Mouse (Mus musculus) forebrain, embryonic 11.5 days (tissue): ENCODE measurements around the gene 3110082I17Rik. TPM values are rescaled to one million over a fixed set of nuclear protein-coding genes. Genes with fewer than 3 reads are reported as not detected.

Source experiments
- ATAC-seq: fragments of 200-750 bp; cut with Nextera tagmentation; replicated peaks from 2 replicates; pipeline ENCODE4 v1.8.0; 2017; ENCODE audit warnings: moderate TSS enrichment; ENCODE audit not compliant: low FRiP score
- DNase-seq: peaks from one replicate; pipeline ENCODE4 v3.0.0-alpha.2; 2017; ENCODE audit warnings: low spot score
- H3K27ac ChIP-seq: fragments of 300-500 bp; sonication (generic); 2 replicates; pipeline ENCODE4 v1.5.1; 2014; ENCODE audit warnings: low read depth, low read length
- H3K27me3 ChIP-seq: fragments of 300-500 bp; sonication (generic); 2 replicates; pipeline ENCODE4 v1.6.1; 2014; ENCODE audit warnings: mild to moderate bottlenecking, low read length, mixed read lengths; ENCODE audit not compliant: control insufficient read depth, insufficient read depth
- H3K36me3 ChIP-seq: fragments of 300-500 bp; sonication (generic); 2 replicates; pipeline ENCODE4 v1.6.1; 2014; ENCODE audit warnings: mild to moderate bottlenecking, low read length, moderate library complexity, mixed read lengths; ENCODE audit not compliant: control insufficient read depth, insufficient read depth
- H3K4me1 ChIP-seq: fragments of 300-500 bp; sonication (generic); replicated peaks from 2 replicates; pipeline ENCODE4 v1.6.1; 2014; ENCODE audit warnings: low read length, mixed read lengths; ENCODE audit not compliant: control insufficient read depth, insufficient read depth
- H3K4me2 ChIP-seq: fragments of 300-500 bp; sonication (generic); 2 replicates; pipeline ENCODE4 v1.6.1; 2014; ENCODE audit warnings: low read depth, mild to moderate bottlenecking, low read length, moderate library complexity, mixed read lengths; ENCODE audit not compliant: severe bottlenecking
- H3K4me3 ChIP-seq: fragments of 300-500 bp; sonication (generic); 2 replicates; pipeline ENCODE4 v1.5.1; 2014; ENCODE audit warnings: low read depth, low read length
- H3K9ac ChIP-seq: fragments of 300-500 bp; sonication (generic); 2 replicates; pipeline ENCODE4 v1.6.1; 2014; ENCODE audit warnings: low read length
- H3K9me3 ChIP-seq: fragments of 300-500 bp; sonication (generic); 2 replicates; pipeline ENCODE4 v1.6.1; 2016; ENCODE audit warnings: low read length, mixed read lengths; ENCODE audit not compliant: control insufficient read depth
- WGBS: fragments of 180-500 bp; shearing (Covaris S2); extraction: QIAGEN DNeasy Blood & Tissue Kit; methylation state at CpG from one replicate; pipeline ENCODE4 v1.1.7; 2014; 5-methylcytosine and 5-hydroxymethylcytosine counted together
- polyA plus RNA-seq: library from polyadenylated mRNA; unstranded; fragments of >200 nt; fragmentation: Nextera tagmentation; extraction: Ambion mirVana; gene quantifications from 2 replicates; pipeline ENCODE4 v1.2.1, GENCODE M21; 2014

3110082I17Rik gene
- polyA plus RNA-seq, 1 experiment from 2014 or later = 38.5 TPM

GRCm38 (mm10) chr5:139363858-139364257 is 96.5 kb downstream of the 3110082I17Rik start:
- DNase-seq = no peak
- 73% methylated on average over 7 of the region's 7 CpGs for WGBS
- no peak overlapping the region for H3K4me2 ChIP-seq
- peaks cover 3% of the 10 kb centered on the region; the same call in 1 of the 2 replicates for H3K4me1 ChIP-seq
- no peaks in the 10 kb centered on the region for H3K27me3 ChIP-seq
- no peak for ATAC-seq
- no peak overlapping the region for H3K4me3 ChIP-seq
- no peaks in the 10 kb centered on the region for H3K9me3 ChIP-seq
- H3K27ac ChIP-seq = no peak overlapping the region
- no peak overlapping the region for H3K9ac ChIP-seq
- H3K36me3 ChIP-seq = no peaks in the 10 kb centered on the region

- DNase-seq (no peak), ATAC-seq (no peak)
- Histone ChIP-seq H3K4me2 (no peak overlapping the region), H3K9me3 (no peaks in the 10 kb centered on the region), H3K27me3 (no peaks in the 10 kb centered on the region), H3K27ac (no peak overlapping the region), H3K9ac (no peak overlapping the region), H3K36me3 (no peaks in the 10 kb centered on the region), H3K4me3 (no peak overlapping the region), H3K4me1 (no peaks in the 10 kb centered on the region)
- WGBS = 93% methylated on average over 5 of the region's 5 CpGs
Measured at GRCm38 (mm10) chr5:139359244-139359643, 101.1 kb downstream of the 3110082I17Rik start.

- no peaks in the 10 kb centered on the region for H3K27me3 ChIP-seq
- ATAC-seq (0 out of 2 replicates have a peak, but pooled peaks have one; percentile 37), DNase-seq (no peak)
- no peak overlapping the region for H3K4me3 ChIP-seq
- no peaks in the 10 kb centered on the region for H3K9me3 ChIP-seq
- H3K36me3 ChIP-seq = no peaks in the 10 kb centered on the region
- H3K4me1 ChIP-seq = no peaks in the 10 kb centered on the region
- WGBS = 88% methylated on average over 2 of the region's 2 CpGs
- no peak overlapping the region for H3K27ac ChIP-seq
- H3K4me2 ChIP-seq = no peak overlapping the region
- no peak overlapping the region for H3K9ac ChIP-seq
Measured at GRCm38 (mm10) chr5:139358653-139359052, 101.7 kb downstream of the 3110082I17Rik start.

DNA sequence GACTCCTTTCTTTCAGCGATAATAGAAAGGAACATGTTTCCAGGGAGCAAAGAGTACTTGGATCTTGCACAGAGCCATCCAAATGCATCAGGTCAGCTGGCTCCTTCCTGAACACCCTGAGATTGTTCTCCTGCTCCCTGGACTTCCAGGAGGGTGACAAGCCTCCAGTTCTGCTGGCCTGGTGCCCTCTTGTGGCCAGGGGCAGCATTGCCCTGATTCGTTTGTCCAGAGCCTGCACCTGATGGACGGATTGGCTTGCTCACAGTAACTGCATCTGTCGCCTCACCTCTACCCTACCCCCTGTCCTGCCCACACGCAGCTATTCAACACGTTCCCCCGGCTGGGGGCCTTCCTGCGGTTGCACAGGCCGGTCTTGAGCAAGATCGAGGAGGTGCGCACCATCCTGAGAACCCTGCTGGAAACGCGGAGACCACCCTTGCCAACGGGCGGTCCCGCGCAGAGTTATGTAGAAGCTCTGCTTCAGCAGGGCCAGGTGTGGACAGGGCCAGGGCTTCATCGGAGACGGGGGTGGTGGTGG is 105.0 kb downstream of the 3110082I17Rik start:
- no peaks in the 10 kb centered on the region for H3K9me3 ChIP-seq
- H3K9ac ChIP-seq = no peak overlapping the region
- ATAC-seq (peak; percentile 42; the same call in 1 of the 2 replicates), DNase-seq (peak; percentile 87)
- H3K27ac ChIP-seq = no peak overlapping the region
- no peaks in the 10 kb centered on the region for H3K36me3 ChIP-seq
- no peak overlapping the region for H3K4me2 ChIP-seq
- 0 out of 2 replicates have a peak, but pooled peaks cover 2% of the 10 kb centered on the region for H3K4me1 ChIP-seq
- H3K27me3 ChIP-seq = no peaks in the 10 kb centered on the region
- no peak overlapping the region for H3K4me3 ChIP-seq
- 40% methylated on average over 19 of the region's 19 CpGs for WGBS

- H3K9ac ChIP-seq = no peak overlapping the region
- no peak for DNase-seq
- ATAC-seq = no peak
- H3K27me3 ChIP-seq = no peaks in the 10 kb centered on the region
- 0 out of 2 replicates have a peak, but pooled peaks cover 2% of the 10 kb centered on the region for H3K4me1 ChIP-seq
- 90% methylated on average over 11 of the region's 11 CpGs for WGBS
- no peaks in the 10 kb centered on the region for H3K36me3 ChIP-seq
- H3K9me3 ChIP-seq = no peaks in the 10 kb centered on the region
- no peak overlapping the region for H3K4me3 ChIP-seq
- no peak overlapping the region for H3K27ac ChIP-seq
- no peak overlapping the region for H3K4me2 ChIP-seq
Measured at GRCm38 (mm10) chr5:139353946-139354345, 106.4 kb downstream of the 3110082I17Rik start.

GRCm38 (mm10) chr5:139353496-139353895 is 106.8 kb downstream of the 3110082I17Rik start:
- 61% methylated on average over 10 of the region's 10 CpGs for WGBS
- H3K9me3 ChIP-seq = no peaks in the 10 kb centered on the region

DNA sequence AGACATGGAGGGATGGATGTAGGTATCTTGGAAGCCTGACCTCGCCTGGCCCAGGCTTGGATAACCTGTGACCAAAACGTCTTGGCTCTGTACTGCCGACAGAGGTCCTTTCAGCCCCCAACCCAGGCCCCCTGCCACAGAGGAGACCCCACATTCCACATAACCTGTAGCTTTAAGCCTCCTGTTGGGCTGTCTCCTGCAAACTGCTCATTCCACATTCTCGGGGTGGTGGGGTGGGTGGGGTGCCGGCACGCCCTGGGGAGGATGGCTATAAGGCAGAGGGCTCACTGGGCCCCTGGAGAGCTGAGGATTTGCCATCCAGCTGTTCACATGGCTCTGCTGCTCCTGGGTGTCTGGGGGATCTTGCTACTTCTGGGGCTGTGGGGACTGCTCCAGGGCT is 108.0 kb downstream of the 3110082I17Rik start, which contains the start of gene Cyp2w1:
Gene Cyp2w1, plus strand, starts transcription at position 301 of the 400 bp plus-strand sequence.
- H3K27me3 ChIP-seq = no peaks in the 10 kb centered on the region
- 0 out of 2 replicates have a peak, but pooled peaks cover 2% of the 10 kb centered on the region for H3K4me1 ChIP-seq
- H3K4me3 ChIP-seq = no peak within 1 kb of the TSS
- DNase-seq (no peak), ATAC-seq (no peak)
- WGBS = 60% methylated on average over 6 of the region's 6 CpGs
- H3K36me3 ChIP-seq = no peaks in the 10 kb centered on the region
- H3K27ac ChIP-seq = no peak within 1 kb of the TSS
- no peak within 1 kb of the TSS for H3K9ac ChIP-seq
- no peak within 1 kb of the TSS for H3K4me2 ChIP-seq
- H3K9me3 ChIP-seq = no peaks in the 10 kb centered on the region

More at GRCm38 (mm10) chr5:139353496-139353895, 106.8 kb downstream of the 3110082I17Rik start:
- H3K27me3 ChIP-seq = no peaks in the 10 kb centered on the region
- H3K4me1 ChIP-seq = 0 out of 2 replicates have a peak, but pooled peaks cover 2% of the 10 kb centered on the region
- no peak for ATAC-seq
- peak; percentile 74 for DNase-seq
- H3K36me3 ChIP-seq = no peaks in the 10 kb centered on the region
- H3K4me2 ChIP-seq = no peak overlapping the region
- H3K9ac ChIP-seq = no peak overlapping the region
- H3K4me3 ChIP-seq = no peak overlapping the region
- no peak overlapping the region for H3K27ac ChIP-seq

- no peak for DNase-seq
- H3K9me3 ChIP-seq = no peaks in the 10 kb centered on the region
- H3K27ac ChIP-seq = no peak overlapping the region
- ATAC-seq = no peak
- no peak overlapping the region for H3K9ac ChIP-seq
- 0 out of 2 replicates have a peak, but pooled peaks cover 2% of the 10 kb centered on the region for H3K4me1 ChIP-seq
- H3K4me2 ChIP-seq = no peak overlapping the region
- no peaks in the 10 kb centered on the region for H3K27me3 ChIP-seq
- no peak overlapping the region for H3K4me3 ChIP-seq
- WGBS = 21% methylated on average over 8 of the region's 8 CpGs
- no peaks in the 10 kb centered on the region for H3K36me3 ChIP-seq
Measured at GRCm38 (mm10) chr5:139351628-139352027, 108.7 kb downstream of the 3110082I17Rik start.

- 71% methylated on average over 5 of the region's 5 CpGs for WGBS
- H3K4me2 ChIP-seq = no peak within 1 kb of the TSS
- no peak for DNase-seq
- no peaks in the 10 kb centered on the region for H3K27me3 ChIP-seq
- no peaks in the 10 kb centered on the region for H3K36me3 ChIP-seq
- H3K4me3 ChIP-seq = no peak within 1 kb of the TSS
- H3K4me1 ChIP-seq = 0 out of 2 replicates have a peak, but pooled peaks cover 2% of the 10 kb centered on the region
- ATAC-seq = no peak
- no peaks in the 10 kb centered on the region for H3K9me3 ChIP-seq
- H3K9ac ChIP-seq = no peak within 1 kb of the TSS
- H3K27ac ChIP-seq = no peak within 1 kb of the TSS
Measured at GRCm38 (mm10) chr5:139351134-139351533, 109.2 kb downstream of the 3110082I17Rik start, which contains the start of gene Cox19. Cox19 (minus strand) TSS chr5:139351418.
